Comparison of ENCODE assay signal across 26 mouse cellular contexts in the genomic region with DNA sequence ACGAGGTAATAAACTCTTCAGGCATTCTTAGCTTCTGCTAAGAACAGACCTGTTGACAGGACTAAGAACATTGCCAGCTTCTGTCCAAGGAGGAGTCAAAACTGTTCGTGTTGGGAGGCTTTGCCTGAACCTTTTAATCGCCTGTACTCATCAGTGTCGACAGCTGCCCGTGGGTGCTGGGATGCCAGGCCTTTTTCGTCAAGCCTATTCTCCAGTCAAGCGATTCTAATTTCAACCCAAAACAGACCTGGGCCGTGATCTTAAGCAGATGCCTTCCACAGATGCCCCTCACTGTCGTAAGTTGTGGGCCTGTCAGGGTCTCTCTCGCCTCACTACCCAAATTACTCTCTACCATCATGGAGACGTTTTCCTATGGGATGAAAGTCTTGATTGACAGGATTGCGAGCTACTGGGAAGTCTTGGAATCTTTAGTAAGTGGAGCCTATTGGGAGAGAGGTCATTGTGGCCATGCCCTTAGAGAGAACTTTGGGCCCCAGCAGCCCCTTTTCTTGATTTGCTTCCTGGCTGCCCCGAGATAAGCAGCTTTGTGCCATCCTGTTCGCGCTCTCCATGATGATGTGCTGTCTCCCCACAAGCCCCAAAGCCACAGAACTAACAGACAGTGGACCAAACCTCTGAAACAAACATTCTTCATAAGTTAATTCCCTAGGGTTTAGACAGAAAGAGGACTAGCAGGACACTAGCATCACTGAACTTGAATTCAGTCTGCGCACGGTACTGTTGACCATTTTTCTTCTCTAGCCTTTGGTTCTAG. TPM values are rescaled to one million over a fixed set of nuclear protein-coding genes. Genes with fewer than 3 reads are reported as not detected.
"Had no signal": no experiment of that assay in that cellular context is flagged by ENCODE, and none has a peak within 500 bp of the region (broad histone marks: within the 10 kb centered on the region; RNA-seq: fewer than 3 reads in every experiment).

No protein-coding gene starts in this region.

- H3K27me3 ChIP-seq: midbrain, embryonic 12.5 days; midbrain, embryonic 15.5 days; neural tube, embryonic 13.5 days had no signal

- H3K4me3 ChIP-seq: layer of hippocampus, adult 2 months; midbrain, embryonic 12.5 days; midbrain, embryonic 15.5 days; neural tube, embryonic 13.5 days had no signal

- DNase-seq: kidney, adult 2 months; kidney, postnatal 25 days; layer of hippocampus, adult 9-11 months; liver, postnatal 0 days; lung, embryonic 14.5 days; thymus, postnatal 36 days had no signal

- H3K4me2 ChIP-seq: lung, embryonic 14.5 days; midbrain, embryonic 12.5 days; midbrain, embryonic 15.5 days; neural tube, embryonic 13.5 days had no signal

- H3K4me1 ChIP-seq: midbrain, embryonic 12.5 days; midbrain, embryonic 15.5 days; neural tube, embryonic 13.5 days had no signal

- H3K9ac ChIP-seq: liver, embryonic 14.5 days; liver, postnatal 0 days; lung, embryonic 14.5 days; midbrain, embryonic 12.5 days; midbrain, embryonic 15.5 days; neural tube, embryonic 13.5 days had no signal

- H3K9me3 ChIP-seq: midbrain, embryonic 12.5 days; midbrain, embryonic 15.5 days; neural tube, embryonic 13.5 days had no signal

- H3K27ac ChIP-seq: kidney, postnatal 0 days; layer of hippocampus, adult 2 months; liver, embryonic 14.5 days; macrophage; midbrain, embryonic 12.5 days; midbrain, embryonic 15.5 days; neural tube, embryonic 13.5 days had no signal

- H3K36me3 ChIP-seq: midbrain, embryonic 12.5 days; midbrain, embryonic 15.5 days; neural tube, embryonic 13.5 days had no signal

- ATAC-seq: liver, postnatal 0 days; lung, postnatal 0 days; midbrain, embryonic 15.5 days had no signal

RNA-seq across cellular contexts. Expression of gene Gm17359, which starts 6.7 kb away (rescaled TPM):
- total RNA-seq: layer of hippocampus, adult 2 months; layer of hippocampus, postnatal 25 days; left cerebral cortex, adult 18-20 months; left cerebral cortex, postnatal 10 days; left cerebral cortex, postnatal 36 days; megakaryocyte, adult 5-6 weeks had no signal
- polyA plus RNA-seq: kidney, embryonic 14.5 days; kidney, postnatal 0 days; large intestine, adult 2 months; limb, embryonic 14.5 days; liver, embryonic 14.5 days; lung, embryonic 14.5 days; lung, postnatal 0 days; macrophage; midbrain, embryonic 12.5 days; midbrain, embryonic 15.5 days; neural tube, embryonic 13.5 days; small intestine, adult 2 months; spleen, adult 2 months; stomach, embryonic 16.5 days; urinary bladder, adult 2 months had no signal
